Comparison of ENCODE assay signal across 10 mouse cellular contexts in the genomic region with DNA sequence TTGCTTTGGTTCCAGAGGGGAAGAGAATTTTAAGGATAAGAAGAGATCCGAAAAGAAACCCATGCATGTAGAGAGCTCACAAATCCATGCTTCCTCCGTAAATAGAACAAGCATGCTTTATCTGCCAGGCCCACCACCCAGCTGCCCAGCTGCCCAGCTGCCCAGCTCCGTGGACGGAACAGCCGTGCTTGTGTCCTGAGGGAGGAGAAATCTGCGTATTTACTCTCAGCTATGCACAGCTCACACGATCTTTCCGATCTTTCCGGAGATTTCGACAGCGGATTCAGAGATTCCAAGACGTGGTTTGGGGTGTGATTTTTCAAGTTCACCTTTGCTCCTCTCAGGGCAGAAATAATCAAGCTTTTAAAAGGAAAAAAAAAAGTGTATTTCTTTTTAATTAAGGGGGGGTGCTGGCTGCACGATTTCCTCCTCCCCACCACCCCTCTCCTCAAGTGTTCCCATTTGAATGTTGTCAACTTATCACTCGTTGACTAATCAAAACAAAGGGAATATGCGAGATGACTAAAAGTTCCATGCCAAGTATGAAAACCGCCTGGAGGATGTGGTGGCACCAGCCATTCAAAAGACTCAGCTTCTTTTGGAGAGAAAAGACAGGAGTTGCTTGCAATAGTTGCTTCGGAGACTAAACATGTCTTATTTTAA.
DNase-seq lines count a peak whose midpoint lies in the region; ATAC-seq and TF ChIP-seq lines count a peak whose summit lies in the region.
"Had no signal": no experiment of that assay in that cellular context is flagged by ENCODE, and none has a peak within 500 bp of the region (broad histone marks: within the 10 kb centered on the region; RNA-seq: fewer than 3 reads in every experiment).

No protein-coding gene starts in this region.

- no peak overlapping the region for H3K4me3 ChIP-seq in kidney, postnatal 0 days (replicated peaks; ENCODE audit: low read depth, low read length)
- H3K4me3 ChIP-seq in cortical plate, adult 2 months (ENCODE audit: insufficient read depth, low read length) = peak overlapping the region; percentile 10; the same call in 1 of the 2 replicates
- H3K4me3 ChIP-seq in hindbrain, embryonic 12.5 days = no peak overlapping the region
- no peak overlapping the region; the same call in 1 of the 2 replicates for H3K4me3 ChIP-seq in midbrain, embryonic 13.5 days (replicated peaks)
- H3K4me3 ChIP-seq: megakaryocyte, embryonic 14.5 days had no signal

- no peak for TF ChIP-seq POLR2A in cortical plate, adult 2 months (IDR thresholded peaks at IDR 0.05; ENCODE audit: extremely low read depth, insufficient read depth, low read length)

- no peak for TF ChIP-seq CTCF in kidney, postnatal 0 days (IDR thresholded peaks at IDR 0.05; ENCODE audit: low read depth)
- no peak for TF ChIP-seq CTCF in cortical plate, adult 2 months (IDR thresholded peaks at IDR 0.05; ENCODE audit: extremely low read depth, insufficient read depth, low read length)

- WGBS in kidney, postnatal 0 days = 47% methylated on average over 17 of the region's 17 CpGs
- 57% methylated on average over 17 of the region's 17 CpGs for WGBS in hindbrain, embryonic 12.5 days
- 49% methylated on average over 17 of the region's 17 CpGs for WGBS in midbrain, embryonic 13.5 days

- no peak for ATAC-seq in kidney, postnatal 0 days (replicated peaks; ENCODE audit: low FRiP score, low read depth)
- no peak for ATAC-seq in hindbrain, embryonic 12.5 days (ENCODE audit: low FRiP score)
- no peak for ATAC-seq in midbrain, embryonic 13.5 days

- H3K27me3 ChIP-seq in kidney, postnatal 0 days (ENCODE audit: insufficient read depth, low read length) = no peaks in the 10 kb centered on the region
- no peaks in the 10 kb centered on the region for H3K27me3 ChIP-seq in hindbrain, embryonic 12.5 days
- no peaks in the 10 kb centered on the region for H3K27me3 ChIP-seq in midbrain, embryonic 13.5 days

- no peaks in the 10 kb centered on the region for H3K36me3 ChIP-seq in kidney, postnatal 0 days (ENCODE audit: insufficient read depth, low read length)
- no peaks in the 10 kb centered on the region for H3K36me3 ChIP-seq in hindbrain, embryonic 12.5 days
- no peaks in the 10 kb centered on the region for H3K36me3 ChIP-seq in midbrain, embryonic 13.5 days

- no peaks in the 10 kb centered on the region for H3K4me1 ChIP-seq in kidney, postnatal 0 days (replicated peaks; ENCODE audit: insufficient read depth, low read length)
- peaks cover 5% of the 10 kb centered on the region; the same call in 1 of the 2 replicates for H3K4me1 ChIP-seq in cortical plate, adult 2 months (ENCODE audit: control insufficient read depth, insufficient read depth, low read length)
- H3K4me1 ChIP-seq in hindbrain, embryonic 12.5 days = peaks cover 11% of the 10 kb centered on the region
- peaks cover 11% of the 10 kb centered on the region for H3K4me1 ChIP-seq in midbrain, embryonic 13.5 days (replicated peaks)

- no peaks in the 10 kb centered on the region for H3K9me3 ChIP-seq in kidney, postnatal 0 days (replicated peaks; ENCODE audit: low read length)
- no peaks in the 10 kb centered on the region for H3K9me3 ChIP-seq in hindbrain, embryonic 12.5 days (replicated peaks)
- no peaks in the 10 kb centered on the region for H3K9me3 ChIP-seq in midbrain, embryonic 13.5 days
- H3K9me3 ChIP-seq: megakaryocyte, embryonic 14.5 days had no signal

- H3K27ac ChIP-seq in kidney, postnatal 0 days = no peak overlapping the region
- no peak overlapping the region for H3K27ac ChIP-seq in cortical plate, adult 2 months (ENCODE audit: insufficient read depth, low read length)
- H3K27ac ChIP-seq in hindbrain, embryonic 12.5 days = no peak overlapping the region
- H3K27ac ChIP-seq in midbrain, embryonic 13.5 days = no peak overlapping the region

- peak overlapping the region; percentile 31 for H3K4me2 ChIP-seq in kidney, postnatal 0 days (ENCODE audit: low read length)
- H3K4me2 ChIP-seq in hindbrain, embryonic 12.5 days (replicated peaks) = peak overlapping the region; percentile 29; the same call in 1 of the 2 replicates
- peak overlapping the region; percentile 15 for H3K4me2 ChIP-seq in midbrain, embryonic 13.5 days (replicated peaks)

- H3K9ac ChIP-seq in kidney, postnatal 0 days (ENCODE audit: low read depth, low read length) = no peak overlapping the region
- no peak overlapping the region for H3K9ac ChIP-seq in hindbrain, embryonic 12.5 days
- H3K9ac ChIP-seq in midbrain, embryonic 13.5 days (replicated peaks) = no peak overlapping the region

- DNase-seq in kidney, postnatal 0 days (ENCODE audit: low spot score) = peak; percentile 9
- no peak for DNase-seq in kidney, postnatal 10 days
- DNase-seq in c-Kit-positive CD71-positive TER-119-positive erythroid progenitor cells, embryonic 14.5 days (ENCODE audit: low spot score) = no peak
- DNase-seq in natural killer cell, adult 2 months (ENCODE audit: low spot score in 2 of 2) = no peak
- no peak for DNase-seq in kidney, adult 18-20 months
- DNase-seq: thymus, adult 18-20 months had no signal
